Mouse (Mus musculus) MEL (cell line): ENCODE measurements around the gene Fa2h. TPM values are rescaled to one million over a fixed set of nuclear protein-coding genes. Genes with fewer than 3 reads are reported as not detected.

ENCODE experiments used
- DNase-seq: peaks from one replicate; pipeline ENCODE4 v3.0.0; 2011; ENCODE audit warnings: low read depth, low spot score
- H3K27ac ChIP-seq: 2 replicates; pipeline ENCODE4 v1.5.1; 2012; ENCODE audit warnings: low read depth, mild to moderate bottlenecking, control low read depth, low read length, moderate library complexity; ENCODE audit not compliant: control insufficient read depth
- H3K27me3 ChIP-seq, 2 experiments: fragments of 150-350 bp in 1 of 2; sonication (generic) in 1 of 2; 2 replicates each; pipeline ENCODE4 v1.6.1; 2012; ENCODE audit warnings: low read length in 2 of 2, mild to moderate bottlenecking in 2 of 2, improper control_type of control experiment in 1 of 2, moderate library complexity in 1 of 2; ENCODE audit not compliant: insufficient read depth in 2 of 2, control insufficient read depth in 1 of 2
- H3K36me3 ChIP-seq, 2 experiments: 2 replicates each; pipeline ENCODE4 v1.6.1; 2012 to 2014; ENCODE audit warnings: low read length in 2 of 2, improper control_type of control experiment in 1 of 2, inconsistent platforms in 1 of 2, mild to moderate bottlenecking in 1 of 2; ENCODE audit not compliant: insufficient read depth in 2 of 2, control insufficient read depth in 1 of 2
- H3K4me1 ChIP-seq, 2 experiments: fragments of 150-350 bp in 1 of 2; sonication (generic) in 1 of 2; 2 replicates each; pipeline ENCODE4 v1.6.1; 2012; ENCODE audit warnings: low read length in 2 of 2, improper control_type of control experiment in 1 of 2, mild to moderate bottlenecking in 1 of 2; ENCODE audit not compliant: insufficient read depth in 2 of 2, control insufficient read depth in 1 of 2
- H3K4me3 ChIP-seq, 2 experiments: fragments of 150-350 bp in 1 of 2; sonication (generic) in 1 of 2; 2 replicates each; pipeline ENCODE4 v1.5.1; 2012; ENCODE audit warnings: low read depth in 2 of 2, low read length in 2 of 2, mild to moderate bottlenecking in 2 of 2, moderate library complexity in 2 of 2, control low read depth in 1 of 2, improper control_type of control experiment in 1 of 2; ENCODE audit not compliant: control insufficient read depth in 1 of 2, insufficient read depth in 1 of 2
- H3K79me2 ChIP-seq: 2 replicates; pipeline ENCODE4 v1.6.1; 2012; ENCODE audit warnings: mild to moderate bottlenecking, low read length, moderate library complexity; ENCODE audit not compliant: control insufficient read depth, poor library complexity, insufficient read depth
- H3K9ac ChIP-seq: 2 replicates; pipeline ENCODE4 v1.6.1; 2012; ENCODE audit warnings: low read depth, mild to moderate bottlenecking, control low read depth, low read length, moderate library complexity; ENCODE audit not compliant: control insufficient read depth, poor library complexity, severe bottlenecking
- H3K9me3 ChIP-seq: fragments of 150-350 bp; sonication (generic); replicated peaks from 2 replicates; pipeline ENCODE4 v1.6.1; 2012; ENCODE audit warnings: mild to moderate bottlenecking, low read length, improper control_type of control experiment, moderate library complexity; ENCODE audit not compliant: insufficient read depth
- CHD1 ChIP-seq: IDR thresholded peaks from 2 replicates; pipeline ENCODE4 v1.6.1; 2012; ENCODE audit warnings: low read depth, mild to moderate bottlenecking, inconsistent platforms, low read length, improper control_type of control experiment
- CTCF ChIP-seq, 3 experiments: IDR thresholded peaks in 2 of 3; conservative IDR thresholded peaks in 1 of 3; 2 replicates each; pipeline ENCODE4 v1.5.1; 2011 to 2012; ENCODE audit warnings: low read length in 3 of 3, low read depth in 2 of 3, mild to moderate bottlenecking in 2 of 3, improper control_type of control experiment in 1 of 3, inconsistent platforms in 1 of 3, mixed read lengths in 1 of 3, moderate library complexity in 1 of 3; ENCODE audit not compliant: control insufficient read depth in 1 of 3, insufficient read depth in 1 of 3, poor library complexity in 1 of 3, severe bottlenecking in 1 of 3
- EP300 ChIP-seq, 2 experiments: IDR thresholded peaks; 2 replicates each; pipeline ENCODE4 v1.6.1; 2011; ENCODE audit warnings: improper control_type of control experiment in 2 of 2, low read length in 2 of 2, low read depth in 1 of 2, mild to moderate bottlenecking in 1 of 2
- ETS1 ChIP-seq: IDR thresholded peaks from 2 replicates; pipeline ENCODE4 v1.6.1; 2012; ENCODE audit warnings: low read depth, mild to moderate bottlenecking, inconsistent platforms, low read length, improper control_type of control experiment, moderate library complexity
- GATA1 ChIP-seq: IDR thresholded peaks from 2 replicates; pipeline ENCODE4 v1.6.1; 2011; ENCODE audit warnings: low read depth, low read length, improper control_type of control experiment
- HCFC1 ChIP-seq: IDR thresholded peaks from 2 replicates; pipeline ENCODE4 v1.6.1; 2012; ENCODE audit warnings: low read depth, mild to moderate bottlenecking, inconsistent platforms, low read length, improper control_type of control experiment, moderate library complexity
- MAX ChIP-seq: IDR thresholded peaks from 2 replicates; pipeline ENCODE4 v1.6.1; 2011; ENCODE audit warnings: low read length, improper control_type of control experiment
- MYC ChIP-seq: IDR thresholded peaks from 2 replicates; pipeline ENCODE4 v1.6.1; 2011; ENCODE audit warnings: low read depth, mild to moderate bottlenecking, low read length, improper control_type of control experiment, moderate library complexity
- NRF1 ChIP-seq: IDR thresholded peaks from 2 replicates; pipeline ENCODE4 v1.6.1; 2014; ENCODE audit warnings: low read depth, mild to moderate bottlenecking, inconsistent platforms, low read length, improper control_type of control experiment, moderate library complexity; ENCODE audit not compliant: poor library complexity, insufficient read depth, severe bottlenecking
- POLR2AphosphoS2 ChIP-seq: IDR thresholded peaks from 2 replicates; pipeline ENCODE4 v1.6.1; 2011; ENCODE audit warnings: low read length, improper control_type of control experiment
- RAD21 ChIP-seq: IDR thresholded peaks from 2 replicates; pipeline ENCODE4 v1.6.1; 2011; ENCODE audit warnings: mild to moderate bottlenecking, low read depth, low read length, improper control_type of control experiment
- SIN3A ChIP-seq: IDR thresholded peaks from 2 replicates; pipeline ENCODE4 v1.6.1; 2012; ENCODE audit warnings: low read length, improper control_type of control experiment, inconsistent platforms
- SMC3 ChIP-seq: IDR thresholded peaks from 2 replicates; pipeline ENCODE4 v1.6.1; 2011; ENCODE audit warnings: low read depth, low read length, improper control_type of control experiment
- TAL1 ChIP-seq: IDR thresholded peaks from 2 replicates; pipeline ENCODE4 v1.6.1; 2012; ENCODE audit warnings: mild to moderate bottlenecking, inconsistent platforms, low read length, moderate library complexity, mixed read lengths
- TBP ChIP-seq: IDR thresholded peaks from 2 replicates; pipeline ENCODE4 v1.8.0; 2011; ENCODE audit warnings: low read depth, low read length, improper control_type of control experiment
- UBTF ChIP-seq: IDR thresholded peaks from 2 replicates; pipeline ENCODE4 v1.6.1; 2012; ENCODE audit warnings: low read depth, mild to moderate bottlenecking, inconsistent platforms, low read length, improper control_type of control experiment, moderate library complexity, borderline replicate concordance; ENCODE audit not compliant: insufficient read depth
- USF2 ChIP-seq, 2 experiments: IDR thresholded peaks; 2 replicates each; pipeline ENCODE4 v1.6.1; 2011 to 2012; ENCODE audit warnings: improper control_type of control experiment in 2 of 2, low read length in 2 of 2, borderline replicate concordance in 1 of 2, inconsistent platforms in 1 of 2, low read depth in 1 of 2, mild to moderate bottlenecking in 1 of 2; ENCODE audit not compliant: insufficient read depth in 1 of 2
- ZC3H11A ChIP-seq: IDR thresholded peaks from 2 replicates; pipeline ENCODE4 v1.6.1; 2012; ENCODE audit warnings: low read depth, mild to moderate bottlenecking, inconsistent platforms, low read length, improper control_type of control experiment
- ZKSCAN1 ChIP-seq: IDR thresholded peaks from 2 replicates; pipeline ENCODE4 v1.6.1; 2012; ENCODE audit warnings: low read depth, mild to moderate bottlenecking, inconsistent platforms, low read length, improper control_type of control experiment, moderate library complexity
- ZMIZ1 ChIP-seq: IDR thresholded peaks from 2 replicates; pipeline ENCODE4 v1.6.1; 2012; ENCODE audit warnings: low read depth, mild to moderate bottlenecking, inconsistent platforms, low read length, improper control_type of control experiment, moderate library complexity
- polyA plus RNA-seq, 2 experiments: library from polyadenylated mRNA; stranded (reverse) in 1 of 2; unstranded in 1 of 2; fragments of >175 nt in 1 of 2; fragments of >200 nt in 1 of 2; gene quantifications; 2 replicates each; pipeline versions ENCODE4 v1.2.1 to v1.2.4; 2012; ENCODE audit warnings: low replicate concordance in 2 of 2, low read depth in 1 of 2; ENCODE audit not compliant: insufficient read length in 2 of 2, insufficient read depth in 1 of 2, missing spikeins in 1 of 2
- total RNA-seq: library from RNA; depleted of rRNA; stranded (reverse); fragments of 300-350 nt; gene quantifications from 2 replicates; pipeline ENCODE4 v1.2.3, GENCODE M21; 2012

The Fa2h gene
- total and polyA plus RNA-seq, 3 experiments, result not detected

DNA sequence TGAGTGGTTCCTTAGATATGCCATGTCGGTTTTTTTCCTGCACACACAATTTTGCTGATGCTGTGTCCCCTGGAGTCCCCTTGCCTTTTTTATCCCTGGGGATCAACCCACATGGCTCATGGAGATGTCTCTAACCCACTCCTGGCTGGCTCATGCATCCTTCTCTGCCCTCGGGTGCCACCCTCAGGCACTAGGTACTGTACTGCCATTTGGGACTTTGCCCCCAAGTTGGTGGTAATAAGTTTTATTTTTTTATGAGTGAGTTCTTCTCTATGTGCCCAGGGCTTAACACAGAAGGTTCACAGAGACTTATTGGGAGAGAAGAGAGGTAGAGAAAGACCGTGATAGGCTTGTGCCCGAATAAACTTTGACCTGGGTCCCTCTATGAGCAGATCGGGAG is 41.3 kb downstream of the Fa2h start:
- no peak overlapping the region for H3K4me3 ChIP-seq
- H3K9ac ChIP-seq, result no peak overlapping the region
- no peaks in the 10 kb centered on the region for H3K9me3 ChIP-seq
- TF ChIP-seq POLR2AphosphoS2, result no peak
- no peak for TF ChIP-seq UBTF
- TF ChIP-seq ZKSCAN1, result no peak
- TF ChIP-seq ETS1, result no peak
- no peak for TF ChIP-seq USF2 (IDR thresholded peaks at IDR 0.05; ENCODE audit: borderline replicate concordance in 1 of 2, insufficient read depth in 1 of 2, low read depth in 1 of 2, low read length in 2 of 2)
- TF ChIP-seq TAL1, result no peak
- no peaks in the 10 kb centered on the region for H3K79me2 ChIP-seq
- peaks cover 0 to 3% of the 10 kb centered on the region in 2 experiments; a peak in 1 of 4 replicates for H3K27me3 ChIP-seq
- H3K27ac ChIP-seq, result no peak overlapping the region
- DNase-seq, result no peak
- H3K4me1 ChIP-seq, result no peaks in the 10 kb centered on the region
- no peaks in the 10 kb centered on the region for H3K36me3 ChIP-seq

DNA sequence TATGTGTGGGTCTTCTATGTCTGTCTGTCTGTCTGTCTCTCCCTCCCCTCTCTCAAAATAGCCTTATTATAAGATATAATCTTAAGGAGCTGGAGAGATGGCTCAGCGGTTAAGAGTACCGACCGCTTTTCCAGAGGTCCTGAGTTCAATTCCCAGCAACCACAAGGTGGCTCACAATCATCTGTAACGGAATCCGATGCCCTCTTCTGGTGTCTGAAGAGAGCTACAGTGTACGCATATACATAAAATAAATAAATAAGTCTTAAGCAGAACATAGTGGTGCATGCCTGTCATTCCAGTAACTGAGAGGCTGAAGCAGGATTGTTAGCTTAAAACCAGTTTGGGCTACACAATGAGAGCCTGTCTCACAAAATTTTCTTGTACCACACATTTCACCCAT is 43.0 kb downstream of the Fa2h start:
- Histone ChIP-seq H3K27me3 (peaks cover 2% of the 10 kb centered on the region in 2 experiments; a peak in 2 of 4 replicates), H3K9ac (no peak overlapping the region)

DNA sequence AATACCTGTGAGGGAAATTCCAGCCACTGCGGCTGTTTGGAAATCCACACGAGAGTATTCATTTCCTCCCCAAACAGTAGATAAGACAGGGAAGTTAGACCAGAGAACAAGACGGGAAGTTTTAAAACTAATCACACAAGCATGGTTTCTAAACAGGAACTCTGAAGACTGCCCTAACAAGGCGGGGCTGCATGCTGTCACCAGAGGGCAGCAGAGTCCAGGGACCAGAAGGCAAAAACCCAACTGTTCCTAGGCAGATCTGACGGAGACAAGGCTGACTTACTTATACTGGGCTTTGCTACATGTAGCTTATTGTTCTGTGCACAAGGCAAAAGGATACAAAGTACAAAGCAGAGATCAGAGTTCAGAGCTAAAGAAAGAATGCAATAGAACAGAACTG is 50.4 kb downstream of the Fa2h start:
- no peak overlapping the region for H3K27ac ChIP-seq
- peaks cover 0 to 2% of the 10 kb centered on the region in 2 experiments; a peak in 1 of 4 replicates for H3K27me3 ChIP-seq
- peak; percentile 97 for TF ChIP-seq SMC3
- TF ChIP-seq TBP, result peak; percentile 57; the same call in 1 of the 2 replicates
- no peak for TF ChIP-seq HCFC1
- no peak for TF ChIP-seq CHD1
- TF ChIP-seq RAD21, result peak; percentile 98
- TF ChIP-seq EP300 (IDR thresholded peaks at IDR 0.05; ENCODE audit: low read depth in 1 of 2, low read length in 2 of 2), result peak in 1 of 2 experiments; percentile 24; a peak in 2 of 4 replicates
- TF ChIP-seq GATA1, result peak; percentile 52
- TF ChIP-seq MAX, result 0 out of 2 replicates have a peak, but pooled peaks have one; percentile 1
- TF ChIP-seq NRF1, result no peak
- TF ChIP-seq SIN3A, result peak; percentile 51; the same call in 1 of the 2 replicates
- TF ChIP-seq ZC3H11A, result peak; percentile 85
- TF ChIP-seq MYC, result peak; percentile 83; the same call in 1 of the 2 replicates
- TF ChIP-seq CTCF (IDR thresholded peaks at IDR 0.05 in 2 of 3, conservative IDR thresholded peaks at IDR 0.05 in 1 of 3; ENCODE audit: control insufficient read depth in 1 of 3, insufficient read depth in 1 of 3, low read depth in 2 of 3, low read length in 3 of 3, poor library complexity in 1 of 3, severe bottlenecking in 1 of 3), result peak; percentile 92 to 98 (median 96)
- H3K4me3 ChIP-seq, result no peak overlapping the region
- no peaks in the 10 kb centered on the region for H3K79me2 ChIP-seq
- H3K4me1 ChIP-seq, result peaks cover 0 to 5% of the 10 kb centered on the region in 2 experiments; a peak in 2 of 4 replicates
- no peaks in the 10 kb centered on the region for H3K9me3 ChIP-seq
- H3K36me3 ChIP-seq, result peaks cover 0 to 5% of the 10 kb centered on the region in 2 experiments; a peak in 1 of 4 replicates
- no peak overlapping the region for H3K9ac ChIP-seq
- DNase-seq, result peak; percentile 91

More for the DNA sequence above, 43.0 kb downstream of the Fa2h start:
- peak; percentile 41 for TF ChIP-seq SMC3
- TF ChIP-seq CTCF (IDR thresholded peaks at IDR 0.05 in 2 of 3, conservative IDR thresholded peaks at IDR 0.05 in 1 of 3; ENCODE audit: control insufficient read depth in 1 of 3, insufficient read depth in 1 of 3, low read depth in 2 of 3, low read length in 3 of 3, poor library complexity in 1 of 3, severe bottlenecking in 1 of 3), result peak; percentile 4 to 63 (median 7); a peak in 3 of 6 replicates
- TF ChIP-seq ZMIZ1, result no peak
- Histone ChIP-seq H3K4me1 (no peaks in the 10 kb centered on the region), H3K9me3 (no peaks in the 10 kb centered on the region), H3K79me2 (no peaks in the 10 kb centered on the region), H3K36me3 (no peaks in the 10 kb centered on the region), H3K27ac (no peak overlapping the region), H3K4me3 (no peak overlapping the region)
- peak; percentile 22 for DNase-seq
